Mouse (Mus musculus): Measurements from ENCODE around the gene Top2a. TPM values are rescaled to one million over a fixed set of nuclear protein-coding genes. Genes with fewer than 3 reads are reported as not detected.

Gene Top2a
- polyA plus RNA-seq (2014; fragmentation: Illumina TruSeq; extraction: RNeasy Lipid Tissue Mini Kit (QIAGEN cat#74804); ENCODE audit: insufficient read depth, low read depth, low replicate concordance), result 2.3 TPM

DNA sequence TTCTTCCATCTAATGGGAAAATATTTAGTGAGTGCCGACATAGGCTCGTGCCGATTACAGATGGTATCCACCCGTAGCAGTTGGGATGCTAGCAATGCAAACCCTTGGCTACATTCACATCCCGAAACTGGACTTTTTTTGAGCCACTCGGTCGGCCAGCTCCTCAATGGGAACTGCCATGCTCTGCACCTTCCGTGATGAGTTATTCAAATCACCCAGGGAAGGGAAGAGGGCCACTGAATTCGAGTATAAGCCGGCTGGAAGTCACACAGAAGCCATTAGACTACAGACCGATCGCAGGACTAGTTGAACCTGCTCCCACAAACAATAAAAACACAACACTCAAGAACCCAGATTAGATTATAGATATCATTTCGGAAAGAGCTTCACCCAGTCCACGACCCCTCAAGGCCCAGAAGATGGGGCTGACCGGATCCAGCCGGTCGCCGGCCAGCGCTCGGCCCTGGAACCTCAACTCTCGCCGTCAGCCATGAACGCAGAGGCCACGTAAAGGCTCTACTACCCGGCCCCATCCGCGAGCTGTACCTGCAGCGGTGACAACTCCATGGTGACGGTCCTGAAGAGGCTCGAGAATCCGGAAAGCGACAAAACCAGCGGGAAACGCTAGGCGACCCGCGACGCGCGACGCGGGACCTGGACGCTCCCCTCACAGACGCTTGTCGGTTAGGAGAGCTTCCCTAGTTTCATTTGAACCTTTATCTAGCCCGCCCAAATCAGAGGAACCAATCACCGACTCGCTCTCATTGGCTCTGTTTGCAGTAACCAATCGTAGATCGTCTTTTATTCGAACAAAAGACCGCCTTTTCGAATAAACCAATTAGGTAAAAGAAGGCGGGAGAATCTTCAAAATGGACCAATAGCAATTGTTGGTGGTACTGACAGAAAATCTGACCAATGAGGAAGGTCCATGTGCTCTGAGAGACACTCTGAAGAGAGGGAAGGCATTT is at the start of gene Top2a:
Gene Top2a (minus strand): TSS at position 690 of the 968 bp plus-strand sequence.

DNA sequence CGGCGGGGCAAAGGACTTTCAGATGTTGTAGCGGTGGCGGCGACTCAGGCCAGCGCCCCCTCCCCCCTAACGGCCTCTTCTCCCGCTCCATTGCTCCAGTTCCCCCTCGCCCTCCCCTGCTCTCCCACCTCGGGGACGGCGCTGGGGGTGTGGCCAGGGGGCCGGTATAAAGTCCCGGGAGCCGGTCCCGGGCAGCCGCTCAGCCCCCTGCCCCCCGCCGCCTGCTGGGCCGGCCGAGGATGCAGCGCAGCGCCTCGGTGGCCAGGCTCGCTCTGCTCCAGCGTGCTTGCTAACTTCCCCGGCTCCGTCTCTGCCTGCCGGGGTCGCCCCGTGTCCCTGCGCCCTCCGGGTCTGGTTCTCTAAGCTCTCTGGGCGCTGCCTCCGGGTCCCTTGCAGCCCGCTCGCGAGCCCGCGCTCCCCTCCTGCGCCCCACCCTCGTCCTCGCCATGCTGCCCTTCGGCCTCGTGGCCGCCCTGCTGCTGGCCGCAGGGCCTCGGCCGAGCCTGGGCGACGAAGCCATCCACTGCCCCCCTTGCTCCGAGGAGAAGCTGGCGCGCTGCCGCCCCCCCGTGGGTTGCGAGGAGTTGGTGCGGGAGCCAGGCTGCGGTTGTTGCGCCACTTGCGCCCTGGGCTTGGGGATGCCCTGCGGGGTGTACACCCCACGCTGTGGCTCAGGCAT is 17.2 kb upstream of the Top2a start, which contains the start of gene Igfbp4:
Gene Igfbp4 (plus strand): TSS at position 194 of the 679 bp plus-strand sequence.

DNA sequence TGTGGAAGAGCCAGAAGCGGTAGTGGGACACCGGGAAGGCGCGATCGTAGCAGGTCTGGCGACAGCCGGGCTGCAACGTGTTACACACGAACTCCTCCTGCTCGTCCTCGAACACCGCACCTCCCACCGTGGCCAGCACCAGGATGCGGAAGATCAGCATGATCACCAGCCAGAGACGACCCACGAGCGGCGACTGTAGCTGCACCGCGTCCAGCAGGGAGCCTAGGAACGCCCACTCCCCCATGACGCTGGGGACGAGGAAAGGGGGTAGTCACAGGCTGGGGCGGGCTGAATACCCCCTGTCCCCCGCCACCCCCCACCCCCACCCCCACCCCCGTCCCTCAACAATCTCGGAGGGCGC is 41.2 kb downstream of the Top2a start, which contains the start of gene Gjd3:
Gene Gjd3 (minus strand): TSS at position 244 of the 361 bp plus-strand sequence.

Other genes starting within 250 kb of the Top2a start
- 15.6 TPM for gene Nr1d1, start 248.9 kb downstream of the Top2a start, polyA plus RNA-seq (2014; fragmentation: Illumina TruSeq; extraction: RNeasy Lipid Tissue Mini Kit (QIAGEN cat#74804); ENCODE audit: insufficient read depth, low read depth, low replicate concordance)
- 40.5 TPM for gene Msl1, start 228.7 kb downstream of the Top2a start, polyA plus RNA-seq (2014; fragmentation: Illumina TruSeq; extraction: RNeasy Lipid Tissue Mini Kit (QIAGEN cat#74804); ENCODE audit: insufficient read depth, low read depth, low replicate concordance)
- gene Casc3, start 219.3 kb downstream of the Top2a start, polyA plus RNA-seq (2014; fragmentation: Illumina TruSeq; extraction: RNeasy Lipid Tissue Mini Kit (QIAGEN cat#74804); ENCODE audit: insufficient read depth, low read depth, low replicate concordance), result 20.7 TPM
- gene Rapgefl1, start 187.4 kb downstream of the Top2a start, polyA plus RNA-seq (2014; fragmentation: Illumina TruSeq; extraction: RNeasy Lipid Tissue Mini Kit (QIAGEN cat#74804); ENCODE audit: insufficient read depth, low read depth, low replicate concordance), result 1.1 TPM
- gene Wipf2, start 160.6 kb downstream of the Top2a start, polyA plus RNA-seq (2014; fragmentation: Illumina TruSeq; extraction: RNeasy Lipid Tissue Mini Kit (QIAGEN cat#74804); ENCODE audit: insufficient read depth, low read depth, low replicate concordance), result 5.1 TPM
- 0.92 TPM for gene Cdc6, start 116.4 kb downstream of the Top2a start, polyA plus RNA-seq (2014; fragmentation: Illumina TruSeq; extraction: RNeasy Lipid Tissue Mini Kit (QIAGEN cat#74804); ENCODE audit: insufficient read depth, low read depth, low replicate concordance)
- 18.0 TPM for gene Rara, start 96.4 kb downstream of the Top2a start, polyA plus RNA-seq (2014; fragmentation: Illumina TruSeq; extraction: RNeasy Lipid Tissue Mini Kit (QIAGEN cat#74804); ENCODE audit: insufficient read depth, low read depth, low replicate concordance)
- gene Gjd3, start 41.2 kb downstream of the Top2a start, polyA plus RNA-seq (2014; fragmentation: Illumina TruSeq; extraction: RNeasy Lipid Tissue Mini Kit (QIAGEN cat#74804); ENCODE audit: insufficient read depth, low read depth, low replicate concordance), result not detected
- 172 TPM for gene Igfbp4, start 17.1 kb upstream of the Top2a start, polyA plus RNA-seq (2014; fragmentation: Illumina TruSeq; extraction: RNeasy Lipid Tissue Mini Kit (QIAGEN cat#74804); ENCODE audit: insufficient read depth, low read depth, low replicate concordance)
- 0.74 TPM for gene Tns4, start 65.1 kb upstream of the Top2a start, polyA plus RNA-seq (2014; fragmentation: Illumina TruSeq; extraction: RNeasy Lipid Tissue Mini Kit (QIAGEN cat#74804); ENCODE audit: insufficient read depth, low read depth, low replicate concordance)
- 20.9 TPM for gene Ccr7, start 130.9 kb upstream of the Top2a start, polyA plus RNA-seq (2014; fragmentation: Illumina TruSeq; extraction: RNeasy Lipid Tissue Mini Kit (QIAGEN cat#74804); ENCODE audit: insufficient read depth, low read depth, low replicate concordance)
- 64.1 TPM for gene Smarce1, start 206.8 kb upstream of the Top2a start, polyA plus RNA-seq (2014; fragmentation: Illumina TruSeq; extraction: RNeasy Lipid Tissue Mini Kit (QIAGEN cat#74804); ENCODE audit: insufficient read depth, low read depth, low replicate concordance)
- gene Krt222, start 219.9 kb upstream of the Top2a start, polyA plus RNA-seq (2014; fragmentation: Illumina TruSeq; extraction: RNeasy Lipid Tissue Mini Kit (QIAGEN cat#74804); ENCODE audit: insufficient read depth, low read depth, low replicate concordance), result 0.65 TPM